Mouse (Mus musculus): ENCODE data around the gene Ift122. TPM values are rescaled to one million over a fixed set of nuclear protein-coding genes. Genes with fewer than 3 reads are reported as not detected.

Ift122 gene
- polyA plus RNA-seq, 1 experiment from 2014 or later: 21.0 TPM

DNA sequence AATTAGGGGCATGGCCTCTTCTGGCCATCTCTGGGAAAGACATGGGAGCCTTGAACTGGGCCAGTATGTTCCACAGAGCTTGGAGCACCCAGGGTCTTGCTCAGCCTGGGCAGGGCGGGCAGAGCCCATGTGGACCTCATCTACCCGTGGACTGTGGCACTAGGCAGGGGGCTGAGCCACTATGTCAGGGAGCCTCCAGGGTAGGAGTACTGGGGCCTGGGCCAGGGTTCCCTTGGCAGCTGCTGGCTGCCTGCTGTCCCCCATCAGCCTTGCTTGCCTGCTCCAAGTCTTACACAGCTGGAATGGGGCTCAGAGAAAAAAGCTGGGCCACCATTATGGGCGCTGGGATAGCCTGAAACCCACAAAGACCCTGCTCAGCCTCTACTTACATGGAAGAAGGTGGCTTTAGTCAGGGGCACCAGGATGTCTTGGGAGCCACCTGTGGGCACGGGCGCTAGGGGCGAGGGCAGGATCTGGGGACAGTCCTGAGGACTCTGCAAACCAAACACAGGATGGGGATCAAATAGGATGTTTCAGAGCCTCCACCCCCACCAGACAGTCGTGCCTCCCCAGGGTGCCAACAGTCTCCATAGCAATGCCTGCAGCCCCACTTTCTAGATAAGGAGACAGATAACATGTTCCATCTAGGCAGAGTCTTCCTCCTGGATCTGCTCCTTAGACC lies 119.0 kb downstream of the Ift122 start:
- WGBS: 72% methylated on average over 7 of the region's 7 CpGs
- no peak overlapping the region for H3K4me2 ChIP-seq (ENCODE audit: low read depth, low read length)
- no peaks in the 10 kb centered on the region for H3K27me3 ChIP-seq (ENCODE audit: control insufficient read depth, insufficient read depth, low read length)

DNA sequence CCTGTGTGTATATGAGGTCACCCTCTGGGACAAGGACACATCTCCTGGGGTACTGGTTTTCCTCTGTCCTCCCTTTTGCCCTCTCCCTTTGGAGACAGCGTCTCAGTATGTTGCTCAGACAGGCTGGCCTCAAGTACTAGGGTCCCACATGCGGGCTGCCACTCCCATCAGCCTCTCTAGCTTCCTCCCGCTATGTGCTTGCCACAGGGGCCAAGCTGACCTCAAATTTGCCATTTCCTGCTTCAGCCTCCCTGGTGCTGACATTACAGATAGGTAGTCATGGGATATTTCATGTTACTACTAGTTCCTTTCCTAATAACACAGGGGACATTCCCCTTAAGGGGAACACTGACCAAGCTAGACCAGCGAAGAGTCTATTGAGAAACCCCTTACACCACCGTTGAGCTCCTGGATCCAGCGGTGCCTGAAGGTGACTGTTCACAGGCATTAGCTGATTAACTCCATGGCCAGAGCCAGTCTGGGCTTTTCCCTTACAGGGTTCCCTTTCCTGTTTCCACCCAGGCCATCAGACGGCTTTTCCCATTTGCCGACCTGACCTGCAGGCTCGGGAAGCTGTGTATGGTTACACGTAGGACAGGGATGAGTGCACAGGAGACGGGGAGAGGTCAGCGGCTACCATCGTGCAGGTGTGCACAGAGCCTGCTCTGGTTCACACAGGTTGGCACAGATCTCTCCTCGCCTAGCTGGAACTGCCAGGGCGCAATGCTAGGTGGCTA lies 120.0 kb downstream of the Ift122 start:
- no peak for ATAC-seq (ENCODE audit: insufficient read depth, low FRiP score)

More for the DNA sequence above, 119.0 kb downstream of the Ift122 start:
- 0 out of 2 replicates have a peak overlapping the region, but pooled peaks have one; percentile 26 for H3K27ac ChIP-seq (ENCODE audit: low read length)
- H3K9ac ChIP-seq (ENCODE audit: low read length): peak overlapping the region; percentile 24; the same call in 1 of the 2 replicates
- no peak; the same call in 1 of the 2 replicates for ATAC-seq (ENCODE audit: insufficient read depth, low FRiP score)
- no peaks in the 10 kb centered on the region for H3K9me3 ChIP-seq (replicated peaks; ENCODE audit: control insufficient read depth, low read length)
- H3K4me1 ChIP-seq (ENCODE audit: control insufficient read depth, insufficient read depth, low read length): peaks cover 16% of the 10 kb centered on the region
- H3K4me3 ChIP-seq (replicated peaks; ENCODE audit: low read length): no peak overlapping the region
- H3K36me3 ChIP-seq (ENCODE audit: control insufficient read depth, insufficient read depth, low read length): no peaks in the 10 kb centered on the region

DNA sequence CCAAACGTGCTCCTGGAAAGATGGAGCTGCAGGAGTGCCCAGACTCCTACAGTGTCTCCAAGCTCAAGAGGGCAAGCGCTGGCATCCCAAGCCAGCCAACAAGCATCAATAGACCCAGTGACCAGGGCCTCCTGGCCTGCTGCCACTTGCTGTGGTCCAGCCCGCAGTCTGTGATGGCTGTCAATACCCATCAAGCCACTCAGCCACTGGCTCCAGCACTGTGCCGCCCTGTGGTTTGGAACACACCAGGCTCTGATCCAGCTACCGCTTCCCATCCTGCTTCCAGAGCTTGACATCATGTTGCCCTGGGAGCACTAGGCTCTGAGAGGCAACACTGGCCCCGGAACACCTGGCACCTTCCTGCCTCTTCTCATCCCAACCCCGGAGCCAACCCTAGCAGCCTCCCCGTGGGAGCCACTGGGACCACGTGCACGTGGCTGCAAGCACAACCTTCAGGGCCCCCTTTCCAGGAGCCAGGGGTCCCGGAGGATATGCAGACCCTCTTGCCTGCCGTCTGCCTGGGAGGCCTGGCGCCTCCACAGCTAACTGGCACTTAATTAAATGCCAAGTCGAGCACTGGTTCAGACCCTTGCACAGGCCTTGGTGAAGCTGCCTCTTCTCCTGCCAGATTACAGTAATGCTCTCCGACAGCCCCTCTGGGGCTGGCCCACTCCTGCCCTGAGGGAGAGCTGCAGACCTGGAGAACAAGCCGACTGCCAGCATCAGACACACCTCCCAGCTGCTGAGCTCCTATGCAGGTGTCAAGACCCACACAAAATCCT lies 120.8 kb downstream of the Ift122 start:
- WGBS: 79% methylated on average over 16 of the region's 16 CpGs
- ATAC-seq (ENCODE audit: insufficient read depth, low FRiP score): no peak
- H3K9me3 ChIP-seq (replicated peaks; ENCODE audit: control insufficient read depth, low read length): no peaks in the 10 kb centered on the region
- H3K4me3 ChIP-seq (replicated peaks; ENCODE audit: low read length): no peak overlapping the region
- H3K9ac ChIP-seq (ENCODE audit: low read length): no peak overlapping the region
- no peaks in the 10 kb centered on the region for H3K36me3 ChIP-seq (ENCODE audit: control insufficient read depth, insufficient read depth, low read length)
- no peak overlapping the region for H3K27ac ChIP-seq (ENCODE audit: low read length)
- H3K4me1 ChIP-seq (ENCODE audit: control insufficient read depth, insufficient read depth, low read length): peaks cover 16% of the 10 kb centered on the region
- no peaks in the 10 kb centered on the region for H3K27me3 ChIP-seq (ENCODE audit: control insufficient read depth, insufficient read depth, low read length)
- no peak overlapping the region for H3K4me2 ChIP-seq (ENCODE audit: low read depth, low read length)

More for the DNA sequence above, 120.0 kb downstream of the Ift122 start:
- Histone ChIP-seq H3K27me3 (ENCODE audit: control insufficient read depth, insufficient read depth, low read length) (no peaks in the 10 kb centered on the region), H3K9me3 (replicated peaks; ENCODE audit: control insufficient read depth, low read length) (no peaks in the 10 kb centered on the region), H3K4me1 (ENCODE audit: control insufficient read depth, insufficient read depth, low read length) (peaks cover 16% of the 10 kb centered on the region), H3K9ac (ENCODE audit: low read length) (no peak overlapping the region), H3K36me3 (ENCODE audit: control insufficient read depth, insufficient read depth, low read length) (no peaks in the 10 kb centered on the region), H3K27ac (ENCODE audit: low read length) (no peak overlapping the region), H3K4me2 (ENCODE audit: low read depth, low read length) (no peak overlapping the region), H3K4me3 (replicated peaks; ENCODE audit: low read length) (no peak overlapping the region)
- WGBS: 85% methylated on average over 15 of the region's 15 CpGs

DNA sequence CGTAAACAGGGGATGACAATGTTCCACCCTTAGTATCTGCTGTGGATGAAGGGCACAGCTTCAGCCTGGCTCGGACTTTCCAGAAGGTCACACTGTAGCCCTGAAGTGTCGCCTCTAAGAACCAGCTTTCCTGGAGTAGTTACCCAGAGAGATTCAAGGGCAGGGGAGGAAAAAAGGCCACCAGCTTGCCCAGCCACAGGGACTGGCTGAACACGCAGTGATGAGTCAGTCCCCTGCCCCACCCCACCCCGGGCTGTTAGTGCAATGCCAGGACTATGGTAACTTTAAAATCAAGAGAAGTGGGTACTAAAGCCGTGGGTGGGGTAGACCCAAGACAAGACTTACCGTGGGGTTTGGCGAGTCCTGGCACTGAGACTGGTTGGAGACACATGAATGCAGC lies 122.3 kb downstream of the Ift122 start:
- no peak overlapping the region for H3K9ac ChIP-seq (ENCODE audit: low read length)
- H3K27me3 ChIP-seq (ENCODE audit: control insufficient read depth, insufficient read depth, low read length): no peaks in the 10 kb centered on the region
- H3K9me3 ChIP-seq (replicated peaks; ENCODE audit: control insufficient read depth, low read length): no peaks in the 10 kb centered on the region
- H3K27ac ChIP-seq (ENCODE audit: low read length): no peak overlapping the region
- 81% methylated on average over 8 of the region's 8 CpGs for WGBS
- H3K4me3 ChIP-seq (replicated peaks; ENCODE audit: low read length): no peak overlapping the region
- ATAC-seq (ENCODE audit: insufficient read depth, low FRiP score): no peak
- peaks cover 16% of the 10 kb centered on the region for H3K4me1 ChIP-seq (ENCODE audit: control insufficient read depth, insufficient read depth, low read length)
- no peak overlapping the region for H3K4me2 ChIP-seq (ENCODE audit: low read depth, low read length)
- H3K36me3 ChIP-seq (ENCODE audit: control insufficient read depth, insufficient read depth, low read length): no peaks in the 10 kb centered on the region

Other genes starting within 250 kb of the Ift122 start
- 76.9 and 79.1 TPM in 2 replicates for gene Raf1, start 176.8 kb upstream of the Ift122 start, polyA plus RNA-seq (2015; fragmentation: Nextera tagmentation; extraction: Ambion mirVana)
- 34.2 and 42.3 TPM in 2 replicates for gene Tmem40, start 91.1 kb upstream of the Ift122 start, polyA plus RNA-seq (2015; fragmentation: Nextera tagmentation; extraction: Ambion mirVana)
- gene Cand2, start 78.9 kb upstream of the Ift122 start, polyA plus RNA-seq (2015; fragmentation: Nextera tagmentation; extraction: Ambion mirVana): 19.6 and 22.6 TPM in 2 replicates
- 1,851 and 2,115 TPM in 2 replicates for gene Rpl32, start 44.7 kb upstream of the Ift122 start, polyA plus RNA-seq (2015; fragmentation: Nextera tagmentation; extraction: Ambion mirVana)
- 0.60 and 0.65 TPM in 2 replicates for gene Efcab12, start 15.1 kb upstream of the Ift122 start, polyA plus RNA-seq (2015; fragmentation: Nextera tagmentation; extraction: Ambion mirVana)
- 14.9 and 15.0 TPM in 2 replicates for gene Mbd4, start 99 bp upstream of the Ift122 start, polyA plus RNA-seq (2015; fragmentation: Nextera tagmentation; extraction: Ambion mirVana)
- 0.09 TPM in 2 replicates for gene Rho, start 78.3 kb downstream of the Ift122 start, polyA plus RNA-seq (2015; fragmentation: Nextera tagmentation; extraction: Ambion mirVana)
- not detected in 2 replicates for gene H1foo, start 91.5 kb downstream of the Ift122 start, polyA plus RNA-seq (2015; fragmentation: Nextera tagmentation; extraction: Ambion mirVana)
- 27.7 and 28.5 TPM in 2 replicates for gene Plxnd1, start 141.5 kb downstream of the Ift122 start, polyA plus RNA-seq (2015; fragmentation: Nextera tagmentation; extraction: Ambion mirVana)

All from stomach, embryonic 16.5 days (tissue).